Mouse (Mus musculus) embryonic facial prominence, embryonic 13.5 days (tissue): ENCODE data around the gene Eloa. TPM values are rescaled to one million over a fixed set of nuclear protein-coding genes. Genes with fewer than 3 reads are reported as not detected.

Source experiments
- ATAC-seq: fragments of 200-750 bp; cut with Nextera tagmentation; 2 replicates; pipeline ENCODE4 v1.8.0; 2017; ENCODE audit warnings: low read depth; ENCODE audit not compliant: insufficient number of reproducible peaks, insufficient read depth, low FRiP score, low TSS enrichment
- H3K27ac ChIP-seq: fragments of 300-500 bp; sonication (generic); 2 replicates; pipeline ENCODE4 v1.5.1; 2015; ENCODE audit warnings: moderate library complexity, mild to moderate bottlenecking, inconsistent platforms
- H3K27me3 ChIP-seq: fragments of 300-500 bp; sonication (generic); 2 replicates; pipeline ENCODE4 v1.6.1; 2015; ENCODE audit warnings: mild to moderate bottlenecking, inconsistent platforms
- H3K36me3 ChIP-seq: fragments of 300-500 bp; sonication (generic); 2 replicates; pipeline ENCODE4 v1.6.1; 2015; ENCODE audit warnings: mild to moderate bottlenecking, inconsistent platforms
- H3K4me1 ChIP-seq: fragments of 300-500 bp; sonication (generic); 2 replicates; pipeline ENCODE4 v1.6.1; 2015; ENCODE audit warnings: inconsistent platforms
- H3K4me2 ChIP-seq: fragments of 300-500 bp; sonication (generic); 2 replicates; pipeline ENCODE4 v1.6.1; 2015; ENCODE audit warnings: moderate library complexity, mild to moderate bottlenecking, inconsistent platforms
- H3K4me3 ChIP-seq: fragments of 300-500 bp; sonication (generic); 2 replicates; pipeline ENCODE4 v1.5.1; 2015; ENCODE audit warnings: mild to moderate bottlenecking, inconsistent platforms
- H3K9ac ChIP-seq: fragments of 300-500 bp; sonication (generic); 2 replicates; pipeline ENCODE4 v1.6.1; 2015; ENCODE audit warnings: mild to moderate bottlenecking, inconsistent platforms
- H3K9me3 ChIP-seq: fragments of 300-500 bp; sonication (generic); 2 replicates; pipeline ENCODE4 v1.6.1; 2016; ENCODE audit warnings: inconsistent platforms
- WGBS: fragments of 180-500 bp; shearing (Covaris S2); methylation state at CpG from one replicate; pipeline ENCODE4 v1.1.7; 2015; ENCODE audit warnings: mixed read lengths; 5-methylcytosine and 5-hydroxymethylcytosine counted together
- polyA plus RNA-seq: library from polyadenylated mRNA; unstranded; fragments of >200 nt; fragmentation: Nextera tagmentation; extraction: Ambion mirVana; gene quantifications from 2 replicates; pipeline ENCODE4 v1.2.1, GENCODE M21; 2015

Gene Eloa
- polyA plus RNA-seq, 1 experiment from 2014 or later: 42.5 TPM

GRCm38 (mm10) chr4:136030968-136031909 is 9.7 kb upstream of the Eloa start:
- 0 out of 2 replicates have a peak overlapping the region, but pooled peaks have one; percentile 22 for H3K27ac ChIP-seq
- no peak for ATAC-seq
- 0 out of 2 replicates have a peak overlapping the region, but pooled peaks have one; percentile 49 for H3K9ac ChIP-seq
- no peaks in the 10 kb centered on the region; the same call in 1 of the 2 replicates for H3K36me3 ChIP-seq
- H3K4me3 ChIP-seq: no peak overlapping the region
- H3K27me3 ChIP-seq: no peaks in the 10 kb centered on the region
- H3K9me3 ChIP-seq: no peaks in the 10 kb centered on the region
- 7% methylated on average over 8 of the region's 8 CpGs for WGBS
- H3K4me1 ChIP-seq: peaks cover 15% of the 10 kb centered on the region
- no peak overlapping the region for H3K4me2 ChIP-seq

GRCm38 (mm10) chr4:136028689-136029088 is 7.1 kb upstream of the Eloa start:
- H3K9ac ChIP-seq: no peak overlapping the region
- H3K9me3 ChIP-seq: no peaks in the 10 kb centered on the region
- H3K27ac ChIP-seq: no peak overlapping the region
- H3K4me1 ChIP-seq: peaks cover 15% of the 10 kb centered on the region
- H3K27me3 ChIP-seq: no peaks in the 10 kb centered on the region
- WGBS: 77% methylated on average over 5 of the region's 5 CpGs
- no peak for ATAC-seq
- H3K4me3 ChIP-seq: no peak overlapping the region
- H3K4me2 ChIP-seq: no peak overlapping the region
- H3K36me3 ChIP-seq: no peaks in the 10 kb centered on the region; the same call in 1 of the 2 replicates

- H3K9ac ChIP-seq: no peak overlapping the region
- H3K9me3 ChIP-seq: no peaks in the 10 kb centered on the region
- H3K27me3 ChIP-seq: no peaks in the 10 kb centered on the region
- WGBS: 84% methylated on average over 19 of the region's 19 CpGs
- H3K4me3 ChIP-seq: no peak overlapping the region
- peaks cover 15% of the 10 kb centered on the region for H3K4me1 ChIP-seq
- H3K27ac ChIP-seq: no peak overlapping the region; the same call in 1 of the 2 replicates
- no peaks in the 10 kb centered on the region; the same call in 1 of the 2 replicates for H3K36me3 ChIP-seq
- ATAC-seq: no peak
- H3K4me2 ChIP-seq: no peak overlapping the region
Measured at GRCm38 (mm10) chr4:136028132-136028564, 6.6 kb upstream of the Eloa start.

GRCm38 (mm10) chr4:136027416-136028131 is 6.0 kb upstream of the Eloa start:
- H3K27ac ChIP-seq: no peak overlapping the region; the same call in 1 of the 2 replicates
- no peak overlapping the region for H3K4me3 ChIP-seq
- H3K9ac ChIP-seq: no peak overlapping the region
- H3K9me3 ChIP-seq: no peaks in the 10 kb centered on the region
- WGBS: 56% methylated on average over 8 of the region's 8 CpGs
- ATAC-seq: no peak
- no peaks in the 10 kb centered on the region; the same call in 1 of the 2 replicates for H3K36me3 ChIP-seq
- peaks cover 15% of the 10 kb centered on the region for H3K4me1 ChIP-seq
- no peak overlapping the region for H3K4me2 ChIP-seq
- no peaks in the 10 kb centered on the region for H3K27me3 ChIP-seq

GRCm38 (mm10) chr4:136025350-136025749 is 3.8 kb upstream of the Eloa start:
- H3K36me3 ChIP-seq: no peaks in the 10 kb centered on the region; the same call in 1 of the 2 replicates
- ATAC-seq: no peak
- no peaks in the 10 kb centered on the region for H3K27me3 ChIP-seq
- WGBS: 72% methylated on average over 1 of the region's 1 CpGs
- H3K4me3 ChIP-seq: no peak overlapping the region
- H3K27ac ChIP-seq: no peak overlapping the region
- no peaks in the 10 kb centered on the region for H3K9me3 ChIP-seq
- H3K9ac ChIP-seq: no peak overlapping the region
- H3K4me2 ChIP-seq: no peak overlapping the region
- peaks cover 10% of the 10 kb centered on the region for H3K4me1 ChIP-seq

GRCm38 (mm10) chr4:136022924-136023323 is 1.4 kb upstream of the Eloa start:
- ATAC-seq: no peak
- Histone ChIP-seq H3K27me3 (no peaks in the 10 kb centered on the region), H3K4me3 (no peak overlapping the region), H3K9me3 (no peaks in the 10 kb centered on the region), H3K4me1 (peaks cover 16% of the 10 kb centered on the region), H3K36me3 (no peaks in the 10 kb centered on the region; the same call in 1 of the 2 replicates), H3K9ac (no peak overlapping the region), H3K4me2 (no peak overlapping the region), H3K27ac (no peak overlapping the region)
- 97% methylated on average over 9 of the region's 9 CpGs for WGBS

- no peaks in the 10 kb centered on the region for H3K27me3 ChIP-seq
- WGBS: under 1% methylated on average over 40 of the region's 62 CpGs
- no peaks in the 10 kb centered on the region for H3K36me3 ChIP-seq
- H3K9ac ChIP-seq: peak overlapping the region; percentile 99
- peak; percentile 59 for ATAC-seq
- no peaks in the 10 kb centered on the region for H3K9me3 ChIP-seq
- H3K4me3 ChIP-seq: peak overlapping the region; percentile 99
- H3K4me2 ChIP-seq: peak overlapping the region; percentile 84
- peak overlapping the region; percentile 88 for H3K27ac ChIP-seq
- H3K4me1 ChIP-seq: peaks cover 11% of the 10 kb centered on the region
Measured at GRCm38 (mm10) chr4:136020743-136021548, 617 bp downstream of the Eloa start.

GRCm38 (mm10) chr4:136016059-136016602 is 5.4 kb downstream of the Eloa start:
- H3K36me3 ChIP-seq: peaks cover 28% of the 10 kb centered on the region
- no peaks in the 10 kb centered on the region for H3K27me3 ChIP-seq
- no peak overlapping the region for H3K9ac ChIP-seq
- peaks cover 11% of the 10 kb centered on the region for H3K4me1 ChIP-seq
- H3K4me3 ChIP-seq: no peak overlapping the region
- WGBS: 76% methylated on average over 3 of the region's 3 CpGs
- H3K4me2 ChIP-seq: no peak overlapping the region
- no peaks in the 10 kb centered on the region for H3K9me3 ChIP-seq
- no peak for ATAC-seq
- no peak overlapping the region for H3K27ac ChIP-seq

GRCm38 (mm10) chr4:136010586-136010985 is 11.0 kb downstream of the Eloa start:
- peaks cover 79% of the 10 kb centered on the region for H3K36me3 ChIP-seq

GRCm38 (mm10) chr4:136008782-136009447 is 12.6 kb downstream of the Eloa start:
- H3K4me2 ChIP-seq: no peak overlapping the region
- H3K9me3 ChIP-seq: no peaks in the 10 kb centered on the region
- no peak for ATAC-seq
- WGBS: 89% methylated on average over 8 of the region's 8 CpGs
- peaks cover 92% of the 10 kb centered on the region for H3K36me3 ChIP-seq
- H3K4me3 ChIP-seq: no peak overlapping the region
- no peak overlapping the region for H3K27ac ChIP-seq
- H3K4me1 ChIP-seq: no peaks in the 10 kb centered on the region
- H3K9ac ChIP-seq: no peak overlapping the region
- H3K27me3 ChIP-seq: no peaks in the 10 kb centered on the region

More at GRCm38 (mm10) chr4:136010586-136010985, 11.0 kb downstream of the Eloa start:
- H3K27ac ChIP-seq: no peak overlapping the region
- no peak overlapping the region for H3K4me2 ChIP-seq
- WGBS: 89% methylated on average over 4 of the region's 4 CpGs
- H3K9me3 ChIP-seq: no peaks in the 10 kb centered on the region
- H3K4me1 ChIP-seq: no peaks in the 10 kb centered on the region
- H3K27me3 ChIP-seq: no peaks in the 10 kb centered on the region
- H3K9ac ChIP-seq: no peak overlapping the region
- ATAC-seq: no peak
- H3K4me3 ChIP-seq: no peak overlapping the region
